Mouse (Mus musculus) liver, adult 2 months (tissue): ENCODE data around the gene Hnrnph3.
A peak's percentile ranks its signal among the peaks of the same experiment; 100 is the strongest.

ENCODE experiments used
- CTCF ChIP-seq: fragments of 200-500 bp; IDR thresholded peaks from 2 replicates; pipeline ENCODE4 v1.5.1; 2011; ENCODE audit warnings: low read depth, low read length, control low read depth
- POLR2A ChIP-seq: fragments of 200-500 bp; IDR thresholded peaks from 2 replicates; pipeline ENCODE4 v1.6.1; 2011; ENCODE audit warnings: low read length, control low read depth; ENCODE audit not compliant: insufficient read depth; ENCODE audit errors: extremely low read depth

DNA sequence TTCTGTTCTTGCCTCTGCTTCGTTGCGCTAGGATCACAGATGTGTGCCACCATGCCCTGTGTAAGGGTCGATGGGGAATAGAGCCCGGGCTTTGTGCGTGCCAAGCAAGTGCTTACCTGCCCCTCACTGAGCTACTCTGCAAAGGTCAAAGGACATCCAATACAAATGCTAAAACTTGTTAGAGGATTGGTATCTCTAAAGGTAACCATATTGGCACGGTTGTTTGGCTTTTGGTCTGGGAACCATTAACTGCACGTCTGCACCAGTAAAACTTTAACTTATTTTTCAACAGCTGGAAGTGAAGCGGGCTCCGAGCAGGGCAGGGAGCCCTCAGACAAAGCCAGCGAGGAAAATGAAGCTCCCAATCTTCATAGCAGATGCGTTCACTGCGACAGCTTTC is 37.2 kb upstream of the Hnrnph3 start:
- TF ChIP-seq CTCF, result no peak
- 0 out of 2 replicates have a peak, but pooled peaks have one; percentile 42 for TF ChIP-seq POLR2A
